Mouse (Mus musculus) ES-Bruce4 (cell line): ENCODE data around the gene 4921511C20Rik. TPM values are rescaled to one million over a fixed set of nuclear protein-coding genes. Genes with fewer than 3 reads are reported as not detected.

ENCODE experiments used
- H3K27ac ChIP-seq: 2 replicates; pipeline ENCODE4 v1.5.1; 2012; ENCODE audit warnings: low read length, inconsistent platforms; ENCODE audit not compliant: insufficient read depth
- H3K27me3 ChIP-seq: 2 replicates; pipeline ENCODE4 v1.6.1; 2012; ENCODE audit warnings: mild to moderate bottlenecking, low read length, inconsistent platforms; ENCODE audit not compliant: control insufficient read depth, poor library complexity, insufficient read depth, severe bottlenecking
- H3K36me3 ChIP-seq: 2 replicates; pipeline ENCODE4 v1.6.1; 2012; ENCODE audit warnings: inconsistent platforms, mild to moderate bottlenecking, low read length, moderate library complexity; ENCODE audit not compliant: control insufficient read depth, poor library complexity, insufficient read depth, severe bottlenecking
- H3K4me1 ChIP-seq: one replicate; pipeline ENCODE4 v1.8.1; 2011; ENCODE audit warnings: low read length; ENCODE audit not compliant: control insufficient read depth, insufficient read depth
- H3K4me3 ChIP-seq: 2 replicates; pipeline ENCODE4 v1.5.1; 2011; ENCODE audit warnings: low read depth, mild to moderate bottlenecking, low read length
- H3K9ac ChIP-seq: 2 replicates; pipeline ENCODE4 v1.6.1; 2012; ENCODE audit warnings: low read depth, mild to moderate bottlenecking, inconsistent platforms; ENCODE audit not compliant: poor library complexity, severe bottlenecking
- H3K9me3 ChIP-seq: replicated peaks from 2 replicates; pipeline ENCODE4 v1.6.1; 2012; ENCODE audit warnings: mild to moderate bottlenecking, low read length, inconsistent platforms; ENCODE audit not compliant: control insufficient read depth, poor library complexity, insufficient read depth, severe bottlenecking
- CTCF ChIP-seq: IDR thresholded peaks from one replicate; pipeline ENCODE4 v1.8.1; 2011; ENCODE audit warnings: low read depth, low read length
- EP300 ChIP-seq: IDR thresholded peaks from 2 replicates; pipeline ENCODE4 v1.6.1; 2011; ENCODE audit warnings: low read depth, low read length; ENCODE audit not compliant: insufficient read depth
- POLR2A ChIP-seq: IDR thresholded peaks from one replicate; pipeline ENCODE4 v1.8.1; 2011; ENCODE audit warnings: low read length; ENCODE audit not compliant: insufficient read depth
- polyA plus RNA-seq: library from polyadenylated mRNA; stranded (reverse); fragments of >200 nt; gene quantifications from 2 replicates; pipeline ENCODE4 v1.2.4, GENCODE M21; 2011; ENCODE audit warnings: low read depth; ENCODE audit not compliant: missing spikeins, insufficient read depth, insufficient read length

4921511C20Rik gene
- not detected in 2 replicates for polyA plus RNA-seq

- H3K4me1 ChIP-seq = no peaks in the 10 kb centered on the region
- H3K27me3 ChIP-seq = no peaks in the 10 kb centered on the region
- H3K4me3 ChIP-seq = no peak within 1 kb of the TSS
- no peak within 1 kb of the TSS for H3K27ac ChIP-seq
- H3K9ac ChIP-seq = no peak within 1 kb of the TSS
- no peaks in the 10 kb centered on the region for H3K36me3 ChIP-seq
- H3K9me3 ChIP-seq = no peaks in the 10 kb centered on the region
- no peak for TF ChIP-seq EP300
- no peak for TF ChIP-seq CTCF
- TF ChIP-seq POLR2A = no peak
Measured at GRCm38 (mm10) chrX:127393993-127394392, at the start of gene 4921511C20Rik. Gene 4921511C20Rik (plus strand): TSS chrX:127394293.
